Mouse (Mus musculus) forebrain, embryonic 13.5 days (tissue): ENCODE data around the gene Chd2. TPM values are rescaled to one million over a fixed set of nuclear protein-coding genes. Genes with fewer than 3 reads are reported as not detected.
A peak's percentile ranks its signal among the peaks of the same experiment; 100 is the strongest.

ENCODE experiments used
- ATAC-seq: fragments of 200-750 bp; cut with Nextera tagmentation; 2 replicates; pipeline ENCODE4 v1.8.0; 2017
- H3K27ac ChIP-seq: fragments of 300-500 bp; sonication (generic); 2 replicates; pipeline ENCODE4 v1.5.1; 2015; ENCODE audit warnings: inconsistent platforms, mild to moderate bottlenecking, moderate library complexity
- H3K27me3 ChIP-seq: fragments of 300-500 bp; sonication (generic); 2 replicates; pipeline ENCODE4 v1.6.1; 2015; ENCODE audit warnings: mild to moderate bottlenecking, inconsistent platforms
- H3K36me3 ChIP-seq: fragments of 300-500 bp; sonication (generic); 2 replicates; pipeline ENCODE4 v1.6.1; 2015; ENCODE audit warnings: mild to moderate bottlenecking, inconsistent platforms; ENCODE audit not compliant: poor library complexity, severe bottlenecking
- H3K4me1 ChIP-seq: fragments of 300-500 bp; sonication (generic); 2 replicates; pipeline ENCODE4 v1.6.1; 2015; ENCODE audit warnings: inconsistent platforms
- H3K4me2 ChIP-seq: fragments of 300-500 bp; sonication (generic); 2 replicates; pipeline ENCODE4 v1.6.1; 2015; ENCODE audit warnings: inconsistent platforms, mild to moderate bottlenecking, moderate library complexity
- H3K4me3 ChIP-seq: fragments of 300-500 bp; sonication (generic); 2 replicates; pipeline ENCODE4 v1.5.1; 2015; ENCODE audit warnings: mild to moderate bottlenecking, inconsistent platforms
- H3K9ac ChIP-seq: fragments of 300-500 bp; sonication (generic); 2 replicates; pipeline ENCODE4 v1.6.1; 2015; ENCODE audit warnings: mild to moderate bottlenecking, inconsistent platforms
- H3K9me3 ChIP-seq: fragments of 300-500 bp; sonication (generic); replicated peaks from 2 replicates; pipeline ENCODE4 v1.6.1; 2016; ENCODE audit warnings: inconsistent platforms
- WGBS: fragments of 180-500 bp; shearing (Covaris S2); methylation state at CpG from one replicate; pipeline ENCODE4 v1.1.7; 2015; 5-methylcytosine and 5-hydroxymethylcytosine counted together
- polyA plus RNA-seq: library from polyadenylated mRNA; unstranded; fragments of >200 nt; fragmentation: Nextera tagmentation; extraction: Ambion mirVana; gene quantifications from 2 replicates; pipeline ENCODE4 v1.2.1, GENCODE M21; 2015

The Chd2 gene
- polyA plus RNA-seq, 1 experiment from 2014 or later: 62.8 TPM

- no peaks in the 10 kb centered on the region for H3K9me3 ChIP-seq
- peaks cover 9% of the 10 kb centered on the region for H3K4me1 ChIP-seq
- peaks cover 85% of the 10 kb centered on the region for H3K36me3 ChIP-seq
- ATAC-seq: peak; percentile 73
- H3K4me3 ChIP-seq: no peak overlapping the region
- peak overlapping the region; percentile 63 for H3K27ac ChIP-seq
- no peak overlapping the region for H3K4me2 ChIP-seq
- H3K27me3 ChIP-seq: no peaks in the 10 kb centered on the region
- 71% methylated on average over 6 of the region's 6 CpGs for WGBS
- H3K9ac ChIP-seq: no peak overlapping the region
These were observed 34.1 kb downstream of the Chd2 start for GRCm38 (mm10) chr7:73507491-73507890.

- H3K9me3 ChIP-seq: no peaks in the 10 kb centered on the region
- peaks cover 9% of the 10 kb centered on the region for H3K4me1 ChIP-seq
- H3K36me3 ChIP-seq: peaks cover 86% of the 10 kb centered on the region
- 95% methylated on average over 1 of the region's 1 CpGs for WGBS
- no peak overlapping the region for H3K27ac ChIP-seq
- no peak overlapping the region for H3K9ac ChIP-seq
- H3K4me2 ChIP-seq: no peak overlapping the region
- no peak for ATAC-seq
- H3K4me3 ChIP-seq: no peak overlapping the region
- no peaks in the 10 kb centered on the region for H3K27me3 ChIP-seq
These were observed 34.8 kb downstream of the Chd2 start for GRCm38 (mm10) chr7:73506852-73507251.

GRCm38 (mm10) chr7:73505266-73505665 is 36.4 kb downstream of the Chd2 start:
- H3K36me3 ChIP-seq: peaks cover 86% of the 10 kb centered on the region
- no peak overlapping the region for H3K4me2 ChIP-seq
- 67% methylated on average over 6 of the region's 6 CpGs for WGBS
- peaks cover 9% of the 10 kb centered on the region for H3K4me1 ChIP-seq
- H3K4me3 ChIP-seq: no peak overlapping the region
- H3K27ac ChIP-seq: no peak overlapping the region
- no peak overlapping the region for H3K9ac ChIP-seq
- no peak for ATAC-seq
- H3K27me3 ChIP-seq: no peaks in the 10 kb centered on the region
- no peaks in the 10 kb centered on the region for H3K9me3 ChIP-seq

GRCm38 (mm10) chr7:73498200-73498599 is 43.4 kb downstream of the Chd2 start:
- H3K4me1 ChIP-seq: no peaks in the 10 kb centered on the region
- H3K4me3 ChIP-seq: no peak overlapping the region
- no peak for ATAC-seq
- no peak overlapping the region for H3K4me2 ChIP-seq
- 99% methylated on average over 2 of the region's 2 CpGs for WGBS
- H3K9me3 ChIP-seq: no peaks in the 10 kb centered on the region
- peaks cover 86% of the 10 kb centered on the region for H3K36me3 ChIP-seq
- H3K27me3 ChIP-seq: no peaks in the 10 kb centered on the region
- H3K9ac ChIP-seq: no peak overlapping the region
- H3K27ac ChIP-seq: no peak overlapping the region

- Histone ChIP-seq H3K4me2 (no peak overlapping the region), H3K9ac (no peak overlapping the region), H3K9me3 (no peaks in the 10 kb centered on the region), H3K27me3 (no peaks in the 10 kb centered on the region), H3K27ac (no peak overlapping the region; the same call in 1 of the 2 replicates), H3K36me3 (peaks cover 86% of the 10 kb centered on the region), H3K4me3 (no peak overlapping the region), H3K4me1 (no peaks in the 10 kb centered on the region)
- 91% methylated on average over 5 of the region's 5 CpGs for WGBS
- ATAC-seq: no peak
These were observed 52.4 kb downstream of the Chd2 start for GRCm38 (mm10) chr7:73489261-73489660.

- H3K9ac ChIP-seq: no peak overlapping the region
- no peak overlapping the region; the same call in 1 of the 2 replicates for H3K27ac ChIP-seq
- no peaks in the 10 kb centered on the region for H3K9me3 ChIP-seq
- H3K4me2 ChIP-seq: no peak overlapping the region
- H3K27me3 ChIP-seq: no peaks in the 10 kb centered on the region
- 91% methylated on average over 6 of the region's 6 CpGs for WGBS
- no peaks in the 10 kb centered on the region for H3K4me1 ChIP-seq
- no peak for ATAC-seq
- H3K4me3 ChIP-seq: no peak overlapping the region
- H3K36me3 ChIP-seq: peaks cover 87% of the 10 kb centered on the region
These were observed 60.5 kb downstream of the Chd2 start for GRCm38 (mm10) chr7:73481094-73481493.

- peaks cover 94% of the 10 kb centered on the region for H3K36me3 ChIP-seq
- no peak overlapping the region for H3K4me2 ChIP-seq
- no peak overlapping the region for H3K27ac ChIP-seq
- no peaks in the 10 kb centered on the region for H3K9me3 ChIP-seq
- no peaks in the 10 kb centered on the region for H3K27me3 ChIP-seq
- H3K4me1 ChIP-seq: no peaks in the 10 kb centered on the region
- no peak for ATAC-seq
- no peak overlapping the region for H3K4me3 ChIP-seq
- 84% methylated on average over 3 of the region's 3 CpGs for WGBS
- H3K9ac ChIP-seq: no peak overlapping the region
These were observed 62.1 kb downstream of the Chd2 start for GRCm38 (mm10) chr7:73479506-73479905.

GRCm38 (mm10) chr7:73478157-73479058 is 63.2 kb downstream of the Chd2 start:
- H3K4me1 ChIP-seq: no peaks in the 10 kb centered on the region
- no peak for ATAC-seq
- no peak overlapping the region for H3K9ac ChIP-seq
- no peak overlapping the region for H3K4me3 ChIP-seq
- WGBS: 91% methylated on average over 11 of the region's 11 CpGs
- H3K36me3 ChIP-seq: peaks cover 96% of the 10 kb centered on the region
- no peak overlapping the region for H3K4me2 ChIP-seq
- H3K27me3 ChIP-seq: no peaks in the 10 kb centered on the region
- H3K27ac ChIP-seq: no peak overlapping the region
- no peaks in the 10 kb centered on the region for H3K9me3 ChIP-seq

- Histone ChIP-seq H3K4me3 (no peak overlapping the region), H3K27me3 (no peaks in the 10 kb centered on the region), H3K4me1 (no peaks in the 10 kb centered on the region), H3K36me3 (peaks cover 90% of the 10 kb centered on the region), H3K9me3 (no peaks in the 10 kb centered on the region), H3K27ac (no peak overlapping the region), H3K9ac (no peak overlapping the region), H3K4me2 (no peak overlapping the region)
- 97% methylated on average over 3 of the region's 3 CpGs for WGBS
- no peak for ATAC-seq
These were observed 73.9 kb downstream of the Chd2 start for GRCm38 (mm10) chr7:73467741-73468140.

- peaks cover 93% of the 10 kb centered on the region for H3K36me3 ChIP-seq
- ATAC-seq: no peak
- H3K9me3 ChIP-seq: no peaks in the 10 kb centered on the region
These were observed 78.1 kb downstream of the Chd2 start for GRCm38 (mm10) chr7:73463546-73463945.

GRCm38 (mm10) chr7:73454113-73454512 is 87.5 kb downstream of the Chd2 start:
- no peak for ATAC-seq
- 89% methylated on average over 12 of the region's 12 CpGs for WGBS

More at GRCm38 (mm10) chr7:73463546-73463945, 78.1 kb downstream of the Chd2 start:
- H3K27me3 ChIP-seq: no peaks in the 10 kb centered on the region
- 94% methylated on average over 2 of the region's 2 CpGs for WGBS
- H3K9ac ChIP-seq: no peak overlapping the region
- no peak overlapping the region for H3K4me2 ChIP-seq
- no peak overlapping the region for H3K27ac ChIP-seq
- no peak overlapping the region for H3K4me3 ChIP-seq
- H3K4me1 ChIP-seq: no peaks in the 10 kb centered on the region

GRCm38 (mm10) chr7:73452187-73452808 is 89.3 kb downstream of the Chd2 start:
- no peaks in the 10 kb centered on the region for H3K27me3 ChIP-seq

More at GRCm38 (mm10) chr7:73454113-73454512, 87.5 kb downstream of the Chd2 start:
- Histone ChIP-seq H3K27me3 (no peaks in the 10 kb centered on the region), H3K36me3 (peaks cover 93% of the 10 kb centered on the region), H3K4me2 (no peak overlapping the region), H3K27ac (no peak overlapping the region), H3K4me3 (no peak overlapping the region), H3K9me3 (no peaks in the 10 kb centered on the region), H3K9ac (no peak overlapping the region), H3K4me1 (no peaks in the 10 kb centered on the region)

More at GRCm38 (mm10) chr7:73452187-73452808, 89.3 kb downstream of the Chd2 start:
- Histone ChIP-seq H3K27ac (no peak overlapping the region), H3K4me2 (no peak overlapping the region), H3K4me3 (no peak overlapping the region), H3K9me3 (no peaks in the 10 kb centered on the region), H3K4me1 (no peaks in the 10 kb centered on the region), H3K36me3 (peaks cover 95% of the 10 kb centered on the region), H3K9ac (no peak overlapping the region)
- 93% methylated on average over 3 of the region's 3 CpGs for WGBS
- no peak for ATAC-seq
